Mouse (Mus musculus) gonadal fat pad, adult 2 months (tissue): ENCODE measurements around the gene Zfp800. TPM values are rescaled to one million over a fixed set of nuclear protein-coding genes. Genes with fewer than 3 reads are reported as not detected.

Source experiments
- DNase-seq: peaks from one replicate; pipeline ENCODE4 v3.0.0-alpha.2; 2012; ENCODE audit warnings: low read depth
- polyA plus RNA-seq: library from polyadenylated mRNA; depleted of rRNA; stranded (reverse); fragments of >200 nt; gene quantifications from 2 replicates; pipeline ENCODE4 v1.2.3, GENCODE M21; 2012; rRNA removed

Zfp800 gene
- polyA plus RNA-seq, 1 experiment, result 2.8 TPM

DNA sequence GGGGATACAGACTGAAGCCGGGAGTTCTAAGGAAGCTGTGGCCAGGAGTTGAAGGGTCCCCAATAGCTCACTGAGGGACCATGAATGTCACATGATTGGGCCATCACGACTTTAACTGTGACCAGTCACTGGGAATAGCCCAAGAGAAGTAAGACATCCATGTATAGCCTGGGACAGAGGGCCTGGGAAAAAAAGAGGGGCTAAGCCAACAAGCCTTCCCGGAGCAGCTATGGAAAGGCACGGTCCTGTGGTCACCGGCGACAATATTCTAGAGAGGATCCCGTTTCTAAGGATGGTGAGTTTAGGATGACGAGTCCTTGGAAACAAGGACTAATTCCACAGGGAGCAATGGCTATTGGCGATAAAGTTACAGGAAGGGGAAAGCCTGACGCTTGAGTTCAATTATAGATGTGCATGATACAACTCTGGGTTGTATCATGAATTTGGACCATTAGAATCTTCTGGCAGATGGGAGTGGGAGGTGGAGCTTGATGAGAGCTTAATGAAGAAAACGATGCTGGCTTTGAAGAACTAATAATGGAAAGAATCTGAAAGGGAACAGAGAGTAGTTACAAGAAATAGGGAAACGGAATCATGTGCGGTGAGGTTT lies 183.0 kb downstream of the Zfp800 start:
- DNase-seq, result no peak

DNA sequence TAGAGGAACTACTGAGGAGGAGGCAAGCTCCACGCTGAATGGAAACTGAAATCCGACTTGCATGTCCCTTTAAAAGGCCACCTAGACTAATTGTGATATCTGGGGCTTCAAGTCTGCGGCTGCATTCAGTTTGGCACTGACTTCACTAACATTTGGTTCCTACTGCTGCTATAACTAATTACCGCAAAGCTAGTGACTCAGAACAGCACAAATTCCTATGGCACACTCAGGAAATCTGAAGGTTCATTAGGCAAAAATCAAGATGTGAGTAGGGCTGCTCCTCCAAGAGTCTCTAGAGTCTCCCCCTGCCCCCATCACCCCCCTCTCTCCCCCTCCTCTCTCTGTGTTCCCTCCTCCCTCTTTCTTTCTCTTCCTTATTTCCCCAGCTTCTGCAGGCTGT lies 194.4 kb downstream of the Zfp800 start:
- DNase-seq, result no peak

DNA sequence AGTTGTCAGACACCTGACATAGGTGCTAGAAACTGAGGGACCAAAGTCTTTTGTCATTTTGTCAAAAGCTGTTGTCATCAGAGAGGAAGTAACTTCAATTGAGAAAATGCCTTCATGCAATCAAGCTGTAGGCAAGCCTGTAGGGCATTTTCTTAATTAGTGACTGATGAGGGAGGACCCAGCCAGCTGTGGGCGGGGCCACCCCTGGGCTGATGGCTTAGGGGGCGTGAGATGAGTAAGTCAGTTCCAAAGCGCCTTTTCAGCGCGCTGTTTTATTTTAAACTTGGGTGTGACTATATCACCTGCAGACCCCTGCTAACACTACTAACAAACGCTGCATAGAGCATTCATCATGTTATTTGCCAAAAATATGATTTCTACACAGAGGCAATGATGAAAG lies 195.0 kb downstream of the Zfp800 start:
- no peak for DNase-seq

DNA sequence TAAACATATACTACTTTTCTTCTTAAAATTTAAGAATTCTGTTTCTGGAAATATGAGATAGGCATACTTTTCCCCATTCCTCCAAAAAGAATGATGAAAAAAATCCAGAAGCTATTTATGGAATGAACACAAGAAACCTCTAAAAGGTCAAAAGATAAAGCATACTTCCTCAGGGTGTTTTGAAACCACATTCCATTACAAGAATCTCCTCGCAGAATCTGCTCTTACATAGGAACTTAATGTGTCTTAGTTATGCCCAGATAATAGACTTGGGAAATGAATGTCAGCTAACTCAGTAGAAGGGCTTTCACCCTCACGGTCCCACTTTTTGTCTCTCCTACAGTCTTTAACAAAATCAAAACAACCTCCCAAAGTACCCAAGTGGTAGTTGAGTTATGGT lies 203.9 kb downstream of the Zfp800 start:
- no peak for DNase-seq

DNA sequence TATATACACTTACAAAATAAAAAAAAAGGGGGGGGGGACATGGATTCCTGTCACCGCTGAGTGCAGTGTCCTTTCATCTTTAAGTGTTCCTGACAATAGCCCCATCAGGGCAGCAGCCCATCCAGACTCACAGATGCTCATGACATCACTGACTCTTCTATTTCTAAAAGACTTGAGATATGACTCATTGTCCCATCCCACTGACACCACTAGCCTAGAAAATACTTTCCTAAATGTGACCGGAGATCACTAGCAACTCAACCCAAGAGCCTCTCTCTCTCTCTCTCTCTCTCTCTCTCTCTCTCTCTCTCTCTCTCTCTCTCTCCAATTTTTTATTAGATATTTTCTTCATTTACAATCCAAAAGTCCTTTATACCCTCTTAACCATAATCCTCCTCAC lies 205.9 kb downstream of the Zfp800 start:
- no peak for DNase-seq

Other genes starting within 250 kb of the Zfp800 start
- 317 and 337 TPM in 2 replicates for gene Arf5, start 25.6 kb upstream of the Zfp800 start, polyA plus RNA-seq
- gene Fscn3, start 29.8 kb upstream of the Zfp800 start, polyA plus RNA-seq, result 2.7 and 4.6 TPM in 2 replicates
- gene Gcc1, start 30.4 kb upstream of the Zfp800 start, polyA plus RNA-seq, result 7.2 and 8.9 TPM in 2 replicates
- gene Pax4, start 51.3 kb upstream of the Zfp800 start, polyA plus RNA-seq, result not detected in 2 replicates
- gene Snd1, start 77.1 kb upstream of the Zfp800 start, polyA plus RNA-seq, result 120 and 152 TPM in 2 replicates